Mouse (Mus musculus) B cell, adult 67 days (primary cell): ENCODE results near the gene Fgd6. TPM values are rescaled to one million over a fixed set of nuclear protein-coding genes. Genes with fewer than 3 reads are reported as not detected.

Source experiments
- total RNA-seq, 2 experiments: library from RNA; stranded (reverse); gene quantifications; 4 replicates each; pipeline ENCODE4 v1.2.4; 2023

Fgd6 gene
- total RNA-seq: 10 to 100 TPM; 17.9 to 27.4 TPM

GRCm38 (mm10) chr10:94035658-94036374, at the start of gene Fgd6, which contains the start of gene Vezt:
Fgd6 (plus strand) TSS chr10:94036001.
Vezt (minus strand) TSS chr10:94035817.

GRCm38 (mm10) chr10:94147756-94148531, 112.1 kb downstream of the Fgd6 start, which contains the start of gene Nr2c1:
Nr2c1 (plus strand) TSS chr10:94148023.

Other genes with a start within 250 kb of the Fgd6 start
- under 1 TPM in 1 of 2 experiments, not detected in 1; 0.17 TPM for gene Usp44, start 204.4 kb upstream of the Fgd6 start, total RNA-seq
- gene Metap2, start 138.9 kb upstream of the Fgd6 start, total RNA-seq: 100 to 1,000 TPM; 109 to 117 TPM
- 10 to 100 TPM; 18.1 to 25.0 TPM for gene Vezt, start 184 bp upstream of the Fgd6 start, total RNA-seq
- 1 to 10 TPM; 6.0 to 7.3 TPM for gene Nr2c1, start 112.0 kb downstream of the Fgd6 start, total RNA-seq
- 10 to 100 TPM; 55.7 to 64.3 TPM for gene Ndufa12, start 162.7 kb downstream of the Fgd6 start, total RNA-seq